Mouse (Mus musculus) embryonic facial prominence, embryonic 10.5 days (tissue): ENCODE results near the gene Nr2f6. TPM values are rescaled to one million over a fixed set of nuclear protein-coding genes. Genes with fewer than 3 reads are reported as not detected.

ENCODE experiments used
- DNase-seq: peaks from one replicate; pipeline ENCODE4 v3.0.0-alpha.2; 2017; ENCODE audit warnings: low spot score
- H3K27ac ChIP-seq: fragments of 300-500 bp; sonication (generic); replicated peaks from 2 replicates; pipeline ENCODE4 v1.5.1; 2016; ENCODE audit warnings: mild to moderate bottlenecking
- H3K27me3 ChIP-seq: fragments of 300-500 bp; sonication (generic); replicated peaks from 2 replicates; pipeline ENCODE4 v1.6.1; 2016; ENCODE audit warnings: low read depth, mild to moderate bottlenecking; ENCODE audit not compliant: poor library complexity, severe bottlenecking
- H3K36me3 ChIP-seq: fragments of 300-500 bp; sonication (generic); replicated peaks from 2 replicates; pipeline ENCODE4 v1.6.1; 2016; ENCODE audit warnings: mild to moderate bottlenecking, moderate library complexity
- H3K4me1 ChIP-seq: fragments of 300-500 bp; sonication (generic); 2 replicates; pipeline ENCODE4 v1.6.1; 2016
- H3K4me3 ChIP-seq: fragments of 300-500 bp; sonication (generic); 2 replicates; pipeline ENCODE4 v1.5.1; 2016; ENCODE audit warnings: mild to moderate bottlenecking, moderate library complexity
- H3K9me3 ChIP-seq: fragments of 300-500 bp; sonication (generic); 2 replicates; pipeline ENCODE4 v1.6.1; 2016; ENCODE audit warnings: mild to moderate bottlenecking
- WGBS: fragments of 180-500 bp; shearing (Covaris S2); methylation state at CpG from one replicate; pipeline ENCODE4 v1.1.7; 2016; 5-methylcytosine and 5-hydroxymethylcytosine counted together
- polyA plus RNA-seq: library from polyadenylated mRNA; unstranded; fragments of >200 nt; fragmentation: Nextera tagmentation; extraction: Ambion mirVana; gene quantifications from 2 replicates; pipeline ENCODE4 v1.2.1, GENCODE M21; 2016

Nr2f6 gene
- polyA plus RNA-seq, 1 experiment from 2014 or later: 63.6 TPM

DNA sequence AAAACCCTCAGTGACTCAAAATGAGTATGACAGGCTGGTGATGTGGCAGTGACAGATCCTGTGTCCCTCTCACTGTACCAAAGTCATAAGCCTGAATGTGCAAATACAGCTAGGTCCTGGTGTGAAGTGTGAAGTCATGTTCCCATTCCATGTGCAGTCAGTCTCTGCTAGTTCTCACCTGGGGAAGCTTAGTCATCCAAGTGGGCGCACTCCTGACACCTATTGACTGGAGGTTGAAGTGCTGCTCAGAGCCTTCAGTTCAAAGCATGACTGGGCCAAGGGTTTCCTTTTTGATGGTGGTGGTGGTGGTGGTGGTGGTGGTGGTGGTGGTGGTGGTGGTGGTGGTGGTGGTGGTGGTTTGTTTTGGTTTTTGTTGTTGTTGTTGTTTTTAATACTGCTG, 56.9 kb downstream of the Nr2f6 start:
- Histone ChIP-seq H3K36me3 (peaks cover 90% of the 10 kb centered on the region), H3K27me3 (no peaks in the 10 kb centered on the region), H3K9me3 (no peaks in the 10 kb centered on the region), H3K4me1 (no peaks in the 10 kb centered on the region), H3K27ac (no peak overlapping the region), H3K4me3 (no peak overlapping the region)
- WGBS: 94% methylated on average over 1 of the region's 1 CpGs
- DNase-seq: no peak

Other genes starting within 250 kb of the Nr2f6 start
- gene Myo9b, start 109.2 kb downstream of the Nr2f6 start, polyA plus RNA-seq: 27.9 and 28.6 TPM in 2 replicates
- 62.9 and 66.3 TPM in 2 replicates for gene Haus8, start 109.0 kb downstream of the Nr2f6 start, polyA plus RNA-seq
- gene Use1, start 15.1 kb downstream of the Nr2f6 start, polyA plus RNA-seq: 83.1 and 84.3 TPM in 2 replicates
- gene Ocel1, start 10.7 kb downstream of the Nr2f6 start, polyA plus RNA-seq: 4.0 and 5.0 TPM in 2 replicates
- 5.4 and 5.5 TPM in 2 replicates for gene Ushbp1, start 13.8 kb upstream of the Nr2f6 start, polyA plus RNA-seq
- gene Babam1, start 14.9 kb upstream of the Nr2f6 start, polyA plus RNA-seq: 109 and 110 TPM in 2 replicates
- gene Ankle1, start 24.1 kb upstream of the Nr2f6 start, polyA plus RNA-seq: 35.6 and 38.8 TPM in 2 replicates
- 66.4 and 69.4 TPM in 2 replicates for gene Abhd8, start 81.7 kb upstream of the Nr2f6 start, polyA plus RNA-seq
- gene Mrpl34, start 83.0 kb upstream of the Nr2f6 start, polyA plus RNA-seq: 223 and 236 TPM in 2 replicates
- gene Dda1, start 87.2 kb upstream of the Nr2f6 start, polyA plus RNA-seq: 131 and 134 TPM in 2 replicates
- gene Ano8, start 104.0 kb upstream of the Nr2f6 start, polyA plus RNA-seq: 2.4 and 3.2 TPM in 2 replicates
- 24.5 and 25.3 TPM in 2 replicates for gene Gtpbp3, start 106.1 kb upstream of the Nr2f6 start, polyA plus RNA-seq
- gene Plvap, start 129.8 kb upstream of the Nr2f6 start, polyA plus RNA-seq: 58.0 and 59.2 TPM in 2 replicates
- gene Ccdc194, start 143.8 kb upstream of the Nr2f6 start, polyA plus RNA-seq: 0.12 and 0.26 TPM in 2 replicates
- gene Bst2, start 155.5 kb upstream of the Nr2f6 start, polyA plus RNA-seq: 5.8 and 7.2 TPM in 2 replicates
- gene Mvb12a, start 161.0 kb upstream of the Nr2f6 start, polyA plus RNA-seq: 76.9 and 80.7 TPM in 2 replicates
- 0.52 and 0.54 TPM in 2 replicates for gene Tmem221, start 176.9 kb upstream of the Nr2f6 start, polyA plus RNA-seq
- gene Nxnl1, start 184.6 kb upstream of the Nr2f6 start, polyA plus RNA-seq: 0.15 TPM in 1 of 2 replicates, not detected in the other
- 21.8 and 30.7 TPM in 2 replicates for gene Slc27a1, start 186.9 kb upstream of the Nr2f6 start, polyA plus RNA-seq
- gene Pgls, start 210.2 kb upstream of the Nr2f6 start, polyA plus RNA-seq: 249 and 260 TPM in 2 replicates
- 4.8 and 5.0 TPM in 2 replicates for gene Fam129c, start 215.7 kb upstream of the Nr2f6 start, polyA plus RNA-seq
- gene Colgalt1, start 229.0 kb upstream of the Nr2f6 start, polyA plus RNA-seq: 52.1 and 53.7 TPM in 2 replicates